Mouse (Mus musculus): ENCODE results near the gene Mdm1. TPM values are rescaled to one million over a fixed set of nuclear protein-coding genes. Genes with fewer than 3 reads are reported as not detected.

Mdm1 gene
- 62.2 and 63.8 TPM in 2 replicates for polyA plus RNA-seq (2016; fragmentation: Nextera tagmentation; extraction: Ambion mirVana)

GRCm38 (mm10) chr10:118141018-118141883 lies at the start of gene Mdm1:
TSS of gene Mdm1 (plus strand) at chr10:118141811.
- H3K4me2 ChIP-seq: peak within 1 kb of the TSS; percentile 66
- H3K9ac ChIP-seq: peak within 1 kb of the TSS; percentile 80
- H3K27me3 ChIP-seq: 0 out of 2 replicates have a peak, but pooled peaks cover 3% of the 10 kb centered on the region
- 6% methylated on average over 47 of the region's 47 CpGs for WGBS
- H3K27ac ChIP-seq: peak within 1 kb of the TSS; percentile 87
- H3K4me3 ChIP-seq (replicated peaks): peak within 1 kb of the TSS; percentile 89
- H3K4me1 ChIP-seq: peaks cover 19% of the 10 kb centered on the region
- ATAC-seq (ENCODE audit: low FRiP score): peak; percentile 100
- H3K9me3 ChIP-seq: no peaks in the 10 kb centered on the region
- H3K36me3 ChIP-seq (replicated peaks): no peaks in the 10 kb centered on the region

DNA sequence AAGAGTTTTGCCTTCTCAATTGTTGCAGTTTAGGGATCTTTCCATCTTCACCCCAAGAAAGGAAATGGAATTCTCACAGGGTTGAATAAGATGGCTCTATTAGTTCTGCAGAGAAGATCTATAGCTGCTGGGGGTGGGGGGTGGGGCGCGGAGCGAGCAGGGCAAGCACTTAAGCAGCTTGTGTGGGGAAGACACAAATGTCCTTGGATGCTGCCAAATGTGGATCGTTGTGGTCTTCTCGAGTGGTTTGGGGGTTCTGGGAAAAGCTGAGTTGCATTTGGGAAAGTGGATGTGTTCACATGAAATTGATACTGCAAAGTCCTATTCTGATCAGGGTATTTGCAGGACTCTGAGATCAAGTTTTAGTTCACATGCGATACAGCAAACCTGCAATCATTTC lies 48.9 kb upstream of the Mdm1 start:
- Histone ChIP-seq H3K4me1 (peaks cover 12% of the 10 kb centered on the region), H3K27me3 (no peaks in the 10 kb centered on the region), H3K36me3 (replicated peaks) (no peaks in the 10 kb centered on the region), H3K4me3 (replicated peaks) (no peak overlapping the region), H3K27ac (no peak overlapping the region), H3K9ac (no peak overlapping the region), H3K9me3 (no peaks in the 10 kb centered on the region), H3K4me2 (no peak overlapping the region)
- no peak for ATAC-seq (ENCODE audit: low FRiP score)
- 86% methylated on average over 6 of the region's 6 CpGs for WGBS

GRCm38 (mm10) chr10:118093728-118094127 lies 47.9 kb upstream of the Mdm1 start:
- no peak for ATAC-seq (ENCODE audit: low FRiP score)
- Histone ChIP-seq H3K9me3 (no peaks in the 10 kb centered on the region), H3K27ac (no peak overlapping the region), H3K36me3 (replicated peaks) (no peaks in the 10 kb centered on the region), H3K4me1 (peaks cover 4% of the 10 kb centered on the region; the same call in 1 of the 2 replicates), H3K4me2 (no peak overlapping the region), H3K27me3 (no peaks in the 10 kb centered on the region), H3K9ac (no peak overlapping the region), H3K4me3 (replicated peaks) (no peak overlapping the region)
- WGBS: 76% methylated on average over 9 of the region's 9 CpGs

DNA sequence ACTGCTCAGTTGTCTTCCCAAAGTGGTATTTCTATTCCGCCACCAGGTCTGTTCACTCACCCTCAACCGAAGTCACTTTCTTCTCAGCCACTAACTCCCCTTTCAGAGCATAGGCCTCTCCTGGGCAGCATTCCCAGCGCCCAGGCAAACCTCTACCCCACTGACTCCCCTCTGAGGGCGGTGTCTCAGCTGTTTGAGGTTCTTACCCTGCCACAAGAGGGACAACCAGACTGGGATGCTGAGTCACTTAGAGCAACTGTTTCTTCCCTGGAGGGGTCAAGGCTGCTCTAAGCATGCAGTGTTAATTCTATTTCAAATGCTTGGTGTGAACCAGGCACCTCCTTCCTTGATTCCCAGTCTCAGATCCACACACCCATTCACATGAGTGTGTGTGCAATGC lies 46.8 kb upstream of the Mdm1 start:
- Histone ChIP-seq H3K4me1 (peaks cover 4% of the 10 kb centered on the region; the same call in 1 of the 2 replicates), H3K36me3 (replicated peaks) (no peaks in the 10 kb centered on the region), H3K9ac (no peak overlapping the region), H3K4me3 (replicated peaks) (no peak overlapping the region), H3K27me3 (no peaks in the 10 kb centered on the region), H3K9me3 (no peaks in the 10 kb centered on the region), H3K27ac (no peak overlapping the region), H3K4me2 (no peak overlapping the region)
- WGBS: 86% methylated on average over 4 of the region's 4 CpGs
- ATAC-seq (ENCODE audit: low FRiP score): no peak

DNA sequence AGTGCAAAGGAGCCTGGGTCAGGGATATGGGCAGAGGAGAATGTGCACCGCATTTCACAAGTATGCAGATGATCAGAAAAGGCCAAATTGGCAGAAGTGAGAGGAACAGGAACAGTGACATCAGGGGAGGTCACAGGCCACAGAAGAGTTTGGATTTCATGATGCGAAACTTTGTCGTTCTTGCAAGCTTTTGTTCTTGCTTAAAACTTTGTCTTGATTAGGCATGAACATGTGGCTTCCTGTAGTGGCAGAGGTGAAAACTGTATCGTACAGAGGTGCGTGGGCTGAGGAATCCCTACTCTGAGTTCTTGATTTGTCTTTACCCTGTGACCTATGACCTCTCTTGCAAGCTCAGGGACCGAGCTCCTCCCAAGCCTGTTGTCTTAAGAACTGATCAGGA lies 45.4 kb upstream of the Mdm1 start:
- ATAC-seq (ENCODE audit: low FRiP score): no peak
- Histone ChIP-seq H3K36me3 (replicated peaks) (no peaks in the 10 kb centered on the region), H3K9me3 (no peaks in the 10 kb centered on the region), H3K27me3 (no peaks in the 10 kb centered on the region), H3K9ac (no peak overlapping the region), H3K4me1 (peaks cover 4% of the 10 kb centered on the region), H3K4me3 (replicated peaks) (no peak overlapping the region), H3K4me2 (no peak overlapping the region), H3K27ac (no peak overlapping the region)
- 90% methylated on average over 6 of the region's 6 CpGs for WGBS

DNA sequence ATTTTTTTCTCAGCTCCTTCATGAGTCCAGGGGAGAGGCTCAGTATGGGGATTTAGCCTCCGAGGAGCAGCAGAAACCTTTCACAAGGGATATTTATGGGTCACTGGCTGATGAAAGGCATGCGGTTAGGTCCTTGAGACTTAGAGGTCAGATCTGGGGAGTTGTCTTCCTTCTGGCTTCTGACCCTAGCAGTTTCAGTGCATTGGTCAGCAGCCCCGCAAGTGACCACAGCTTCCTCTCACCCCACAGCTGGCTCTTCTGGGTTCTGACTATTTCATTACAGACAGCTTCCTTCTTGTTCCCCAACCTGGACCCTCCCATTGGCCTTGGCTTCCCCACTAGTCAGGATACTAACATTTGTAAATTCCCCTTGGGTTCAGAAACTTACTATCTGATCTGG lies 43.7 kb upstream of the Mdm1 start:
- H3K36me3 ChIP-seq (replicated peaks): no peaks in the 10 kb centered on the region
- no peak overlapping the region for H3K4me3 ChIP-seq (replicated peaks)
- H3K4me1 ChIP-seq: no peaks in the 10 kb centered on the region; the same call in 1 of the 2 replicates
- 79% methylated on average over 3 of the region's 3 CpGs for WGBS
- H3K27me3 ChIP-seq: no peaks in the 10 kb centered on the region
- H3K27ac ChIP-seq: no peak overlapping the region
- no peaks in the 10 kb centered on the region for H3K9me3 ChIP-seq
- ATAC-seq (ENCODE audit: low FRiP score): no peak
- no peak overlapping the region for H3K9ac ChIP-seq
- no peak overlapping the region for H3K4me2 ChIP-seq

- Histone ChIP-seq H3K27ac (no peak overlapping the region), H3K4me3 (replicated peaks) (no peak overlapping the region), H3K4me1 (peaks cover 7% of the 10 kb centered on the region), H3K9me3 (no peaks in the 10 kb centered on the region), H3K4me2 (no peak overlapping the region), H3K9ac (no peak overlapping the region), H3K27me3 (peaks cover 5% of the 10 kb centered on the region; the same call in 1 of the 2 replicates), H3K36me3 (replicated peaks) (no peaks in the 10 kb centered on the region)
- WGBS: 62% methylated on average over 5 of the region's 5 CpGs
- ATAC-seq (ENCODE audit: low FRiP score): no peak
These were observed 41.0 kb upstream of the Mdm1 start for GRCm38 (mm10) chr10:118100570-118100969.

DNA sequence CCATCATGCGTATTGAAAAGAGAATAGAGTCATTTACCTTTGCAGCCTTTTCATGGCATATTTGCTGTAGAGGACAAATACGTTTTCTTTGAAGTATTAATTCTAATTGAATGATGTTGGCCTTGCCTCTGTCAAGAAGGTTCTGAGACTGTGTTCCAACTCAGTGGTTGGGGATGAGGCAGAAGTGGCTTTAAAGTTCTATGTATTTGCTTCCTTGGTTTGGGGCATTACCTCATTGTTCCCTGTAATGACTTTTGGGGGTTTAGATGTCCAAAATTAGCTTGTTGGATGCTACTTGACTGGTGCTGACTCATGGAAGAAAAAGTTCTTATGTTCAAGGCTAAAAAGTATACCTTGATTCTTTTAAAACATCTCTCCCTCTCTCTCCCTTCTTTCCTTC lies 40.6 kb upstream of the Mdm1 start:
- Histone ChIP-seq H3K9me3 (no peaks in the 10 kb centered on the region), H3K9ac (no peak overlapping the region), H3K27me3 (peaks cover 5% of the 10 kb centered on the region; the same call in 1 of the 2 replicates), H3K27ac (no peak overlapping the region), H3K4me3 (replicated peaks) (no peak overlapping the region), H3K36me3 (replicated peaks) (no peaks in the 10 kb centered on the region), H3K4me2 (no peak overlapping the region), H3K4me1 (peaks cover 7% of the 10 kb centered on the region)
- ATAC-seq (ENCODE audit: low FRiP score): no peak
- 88% methylated on average over 2 of the region's 2 CpGs for WGBS

DNA sequence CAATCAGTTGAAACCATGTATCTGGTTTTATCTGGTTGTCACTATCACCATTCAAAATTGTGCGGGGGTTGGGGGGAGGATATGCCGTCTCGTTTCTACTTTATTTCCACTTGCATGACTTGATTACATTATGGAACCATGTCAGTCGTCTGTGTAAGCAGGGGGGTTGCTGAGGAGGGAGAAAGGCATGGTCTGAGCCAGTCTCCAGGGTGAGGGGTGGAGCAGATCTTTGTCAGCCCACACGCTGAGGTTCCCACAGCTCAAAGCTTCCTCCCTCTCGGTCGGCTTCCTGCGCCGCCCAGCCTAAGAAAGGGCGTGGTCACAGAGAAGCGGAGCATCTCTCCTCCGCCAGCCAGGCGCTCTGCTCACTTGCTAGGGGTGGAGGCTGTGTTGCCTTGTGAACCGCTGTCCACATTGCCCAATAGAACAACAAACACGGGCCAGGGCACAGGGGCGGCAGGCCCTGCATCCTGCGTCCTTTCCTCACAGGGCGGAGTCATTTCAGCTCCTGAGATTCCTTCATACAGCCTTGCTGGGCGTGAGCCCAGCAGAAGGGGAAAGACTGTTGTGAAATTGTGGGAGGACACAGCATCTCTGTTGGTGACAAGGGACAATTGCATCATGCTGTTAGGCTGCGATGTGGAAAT lies 38.5 kb upstream of the Mdm1 start:
- Histone ChIP-seq H3K9me3 (no peaks in the 10 kb centered on the region), H3K27me3 (peaks cover 5% of the 10 kb centered on the region; the same call in 1 of the 2 replicates), H3K4me2 (peak overlapping the region; percentile 66), H3K4me1 (peaks cover 7% of the 10 kb centered on the region), H3K4me3 (replicated peaks) (peak overlapping the region; percentile 42), H3K27ac (peak overlapping the region; percentile 54; the same call in 1 of the 2 replicates), H3K36me3 (replicated peaks) (no peaks in the 10 kb centered on the region), H3K9ac (peak overlapping the region; percentile 57)
- WGBS: under 1% methylated on average over 20 of the region's 20 CpGs
- peak; percentile 94 for ATAC-seq (ENCODE audit: low FRiP score)

- Histone ChIP-seq H3K27ac (0 out of 2 replicates have a peak overlapping the region, but pooled peaks have one; percentile 54), H3K4me3 (replicated peaks) (no peak overlapping the region), H3K9ac (no peak overlapping the region), H3K4me1 (peaks cover 7% of the 10 kb centered on the region), H3K4me2 (no peak overlapping the region), H3K9me3 (no peaks in the 10 kb centered on the region), H3K36me3 (replicated peaks) (no peaks in the 10 kb centered on the region), H3K27me3 (peaks cover 5% of the 10 kb centered on the region; the same call in 1 of the 2 replicates)
- 81% methylated on average over 10 of the region's 10 CpGs for WGBS
- no peak for ATAC-seq (ENCODE audit: low FRiP score)
These were observed 37.7 kb upstream of the Mdm1 start for GRCm38 (mm10) chr10:118103906-118104305.

GRCm38 (mm10) chr10:118107031-118107430 lies 34.6 kb upstream of the Mdm1 start:
- no peaks in the 10 kb centered on the region for H3K36me3 ChIP-seq (replicated peaks)
- H3K27me3 ChIP-seq: peaks cover 5% of the 10 kb centered on the region; the same call in 1 of the 2 replicates
- no peak for ATAC-seq (ENCODE audit: low FRiP score)
- no peak overlapping the region for H3K4me2 ChIP-seq
- H3K4me1 ChIP-seq: peaks cover 13% of the 10 kb centered on the region; the same call in 1 of the 2 replicates
- H3K27ac ChIP-seq: no peak overlapping the region
- no peak overlapping the region for H3K9ac ChIP-seq
- WGBS: 86% methylated on average over 9 of the region's 9 CpGs
- no peaks in the 10 kb centered on the region for H3K9me3 ChIP-seq
- H3K4me3 ChIP-seq (replicated peaks): no peak overlapping the region
